Mouse (Mus musculus) ES-E14 (cell line): ENCODE results near the gene Srbd1.

Experiments used
- MAFK ChIP-seq: IDR thresholded peaks from 2 replicates; pipeline ENCODE4 v1.6.1; 2014; ENCODE audit warnings: mild to moderate bottlenecking, low read depth, low read length, inconsistent platforms; ENCODE audit not compliant: insufficient read depth
- ZNF384 ChIP-seq: IDR thresholded peaks from 2 replicates; pipeline ENCODE4 v1.6.1; 2012; ENCODE audit warnings: low read depth, low read length, inconsistent platforms

- TF ChIP-seq MAFK = no peak
- no peak for TF ChIP-seq ZNF384
Measured at GRCm38 (mm10) chr17:85986181-85986580, 158.8 kb downstream of the Srbd1 start.
